Mouse (Mus musculus): Measurements from ENCODE around the gene Cdc42bpa. TPM values are rescaled to one million over a fixed set of nuclear protein-coding genes. Genes with fewer than 3 reads are reported as not detected.

The Cdc42bpa gene
- polyA plus RNA-seq, 1 experiment from 2014 or later, result 19.7 TPM

DNA sequence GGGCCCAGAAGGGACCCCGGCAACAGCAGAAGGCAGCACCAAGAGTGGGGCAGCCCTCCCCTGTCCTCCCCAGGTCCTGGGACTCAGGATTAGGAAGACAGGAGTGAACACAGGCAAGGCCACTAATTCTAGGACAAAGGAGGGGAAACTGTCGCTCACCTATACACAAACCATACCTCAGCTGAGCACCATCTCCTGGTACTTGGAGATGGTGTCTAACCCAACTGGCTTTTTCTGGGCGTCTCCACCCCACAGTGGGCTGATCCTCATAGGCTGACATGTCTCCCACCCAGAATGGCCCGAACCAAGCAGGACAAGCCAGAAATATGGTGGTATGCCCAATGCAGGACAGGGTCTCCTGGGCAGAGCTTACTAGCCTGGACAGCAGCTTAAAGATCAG lies 212.3 kb downstream of the Cdc42bpa start:
- Histone ChIP-seq H3K4me2 (replicated peaks; ENCODE audit: low read depth, low read length) (no peak overlapping the region), H3K4me1 (ENCODE audit: control insufficient read depth, insufficient read depth, low read length) (no peaks in the 10 kb centered on the region), H3K4me3 (ENCODE audit: low read length) (no peak overlapping the region), H3K27ac (ENCODE audit: low read depth, low read length) (no peak overlapping the region), H3K27me3 (ENCODE audit: control insufficient read depth, insufficient read depth, low read length) (no peaks in the 10 kb centered on the region), H3K9ac (ENCODE audit: low read depth, low read length) (no peak overlapping the region), H3K36me3 (ENCODE audit: control insufficient read depth, insufficient read depth, low read length) (peaks cover 2% of the 10 kb centered on the region; the same call in 1 of the 2 replicates), H3K9me3 (ENCODE audit: control insufficient read depth, low read length) (no peaks in the 10 kb centered on the region)
- 92% methylated on average over 4 of the region's 4 CpGs for WGBS
- ATAC-seq (ENCODE audit: low FRiP score, low TSS enrichment), result no peak

GRCm38 (mm10) chr1:180173017-180173416 lies 212.7 kb downstream of the Cdc42bpa start:
- no peaks in the 10 kb centered on the region for H3K9me3 ChIP-seq (ENCODE audit: control insufficient read depth, low read length)
- H3K4me1 ChIP-seq (ENCODE audit: control insufficient read depth, insufficient read depth, low read length), result no peaks in the 10 kb centered on the region
- ATAC-seq (ENCODE audit: low FRiP score, low TSS enrichment), result no peak
- H3K9ac ChIP-seq (ENCODE audit: low read depth, low read length), result no peak overlapping the region
- H3K4me2 ChIP-seq (replicated peaks; ENCODE audit: low read depth, low read length), result no peak overlapping the region
- no peak overlapping the region for H3K4me3 ChIP-seq (ENCODE audit: low read length)
- H3K36me3 ChIP-seq (ENCODE audit: control insufficient read depth, insufficient read depth, low read length), result no peaks in the 10 kb centered on the region
- 79% methylated on average over 5 of the region's 5 CpGs for WGBS
- no peaks in the 10 kb centered on the region for H3K27me3 ChIP-seq (ENCODE audit: control insufficient read depth, insufficient read depth, low read length)
- no peak overlapping the region for H3K27ac ChIP-seq (ENCODE audit: low read depth, low read length)

GRCm38 (mm10) chr1:180174718-180175117 lies 214.4 kb downstream of the Cdc42bpa start:
- H3K27ac ChIP-seq (ENCODE audit: low read depth, low read length), result no peak overlapping the region
- H3K9ac ChIP-seq (ENCODE audit: low read depth, low read length), result no peak overlapping the region
- ATAC-seq (ENCODE audit: low FRiP score, low TSS enrichment), result no peak
- H3K4me1 ChIP-seq (ENCODE audit: control insufficient read depth, insufficient read depth, low read length), result no peaks in the 10 kb centered on the region
- H3K9me3 ChIP-seq (ENCODE audit: control insufficient read depth, low read length), result no peaks in the 10 kb centered on the region
- 71% methylated on average over 6 of the region's 6 CpGs for WGBS
- H3K36me3 ChIP-seq (ENCODE audit: control insufficient read depth, insufficient read depth, low read length), result no peaks in the 10 kb centered on the region
- no peak overlapping the region for H3K4me2 ChIP-seq (replicated peaks; ENCODE audit: low read depth, low read length)
- no peaks in the 10 kb centered on the region for H3K27me3 ChIP-seq (ENCODE audit: control insufficient read depth, insufficient read depth, low read length)
- no peak overlapping the region for H3K4me3 ChIP-seq (ENCODE audit: low read length)

DNA sequence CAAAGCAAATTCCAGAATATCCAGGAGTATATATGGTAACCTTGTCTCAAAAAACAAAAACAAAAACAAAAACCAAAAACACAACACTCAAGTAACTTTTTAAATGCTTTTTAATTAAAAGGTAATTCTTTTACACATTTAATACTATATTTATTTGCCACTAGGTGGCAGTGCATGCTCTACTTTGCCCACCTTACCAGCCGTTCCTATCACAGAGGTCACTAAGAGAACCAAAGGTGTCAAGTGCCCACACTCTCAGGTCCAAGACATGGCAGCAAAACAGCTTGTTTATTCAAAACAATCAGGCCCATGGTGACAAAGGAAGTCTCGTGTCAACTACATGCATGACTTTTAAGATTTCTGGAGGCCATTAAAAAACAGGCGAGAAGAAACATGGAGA lies 214.9 kb downstream of the Cdc42bpa start:
- Histone ChIP-seq H3K27me3 (ENCODE audit: control insufficient read depth, insufficient read depth, low read length) (no peaks in the 10 kb centered on the region), H3K9me3 (ENCODE audit: control insufficient read depth, low read length) (no peaks in the 10 kb centered on the region), H3K36me3 (ENCODE audit: control insufficient read depth, insufficient read depth, low read length) (no peaks in the 10 kb centered on the region), H3K9ac (ENCODE audit: low read depth, low read length) (no peak overlapping the region), H3K4me3 (ENCODE audit: low read length) (no peak overlapping the region), H3K4me1 (ENCODE audit: control insufficient read depth, insufficient read depth, low read length) (no peaks in the 10 kb centered on the region), H3K27ac (ENCODE audit: low read depth, low read length) (no peak overlapping the region), H3K4me2 (replicated peaks; ENCODE audit: low read depth, low read length) (no peak overlapping the region)
- 29% methylated on average over 3 of the region's 3 CpGs for WGBS
- no peak for ATAC-seq (ENCODE audit: low FRiP score, low TSS enrichment)

GRCm38 (mm10) chr1:180175635-180176034 lies 215.4 kb downstream of the Cdc42bpa start:
- Histone ChIP-seq H3K4me3 (ENCODE audit: low read length) (no peak overlapping the region), H3K27me3 (ENCODE audit: control insufficient read depth, insufficient read depth, low read length) (no peaks in the 10 kb centered on the region), H3K27ac (ENCODE audit: low read depth, low read length) (no peak overlapping the region), H3K36me3 (ENCODE audit: control insufficient read depth, insufficient read depth, low read length) (no peaks in the 10 kb centered on the region), H3K9me3 (ENCODE audit: control insufficient read depth, low read length) (no peaks in the 10 kb centered on the region), H3K9ac (ENCODE audit: low read depth, low read length) (no peak overlapping the region), H3K4me2 (replicated peaks; ENCODE audit: low read depth, low read length) (no peak overlapping the region), H3K4me1 (ENCODE audit: control insufficient read depth, insufficient read depth, low read length) (no peaks in the 10 kb centered on the region)
- WGBS, result 54% methylated on average over 8 of the region's 8 CpGs
- ATAC-seq (ENCODE audit: low FRiP score, low TSS enrichment), result peak; percentile 18; the same call in 1 of the 2 replicates

- Histone ChIP-seq H3K9me3 (ENCODE audit: control insufficient read depth, low read length) (no peaks in the 10 kb centered on the region), H3K4me2 (replicated peaks; ENCODE audit: low read depth, low read length) (no peak overlapping the region), H3K4me1 (ENCODE audit: control insufficient read depth, insufficient read depth, low read length) (no peaks in the 10 kb centered on the region), H3K36me3 (ENCODE audit: control insufficient read depth, insufficient read depth, low read length) (no peaks in the 10 kb centered on the region), H3K4me3 (ENCODE audit: low read length) (no peak overlapping the region), H3K27ac (ENCODE audit: low read depth, low read length) (no peak overlapping the region), H3K27me3 (ENCODE audit: control insufficient read depth, insufficient read depth, low read length) (no peaks in the 10 kb centered on the region), H3K9ac (ENCODE audit: low read depth, low read length) (no peak overlapping the region)
- ATAC-seq (ENCODE audit: low FRiP score, low TSS enrichment), result no peak
- 23% methylated on average over 1 of the region's 1 CpGs for WGBS
These were observed 216.5 kb downstream of the Cdc42bpa start for GRCm38 (mm10) chr1:180176784-180177183.

- Histone ChIP-seq H3K4me2 (replicated peaks; ENCODE audit: low read depth, low read length) (no peak overlapping the region), H3K36me3 (ENCODE audit: control insufficient read depth, insufficient read depth, low read length) (no peaks in the 10 kb centered on the region), H3K27me3 (ENCODE audit: control insufficient read depth, insufficient read depth, low read length) (no peaks in the 10 kb centered on the region), H3K9ac (ENCODE audit: low read depth, low read length) (no peak overlapping the region), H3K9me3 (ENCODE audit: control insufficient read depth, low read length) (no peaks in the 10 kb centered on the region), H3K4me1 (ENCODE audit: control insufficient read depth, insufficient read depth, low read length) (no peaks in the 10 kb centered on the region), H3K4me3 (ENCODE audit: low read length) (no peak overlapping the region), H3K27ac (ENCODE audit: low read depth, low read length) (no peak overlapping the region)
- no peak for ATAC-seq (ENCODE audit: low FRiP score, low TSS enrichment)
- WGBS, result 93% methylated on average over 9 of the region's 9 CpGs
These were observed 218.1 kb downstream of the Cdc42bpa start for GRCm38 (mm10) chr1:180178340-180178739.

DNA sequence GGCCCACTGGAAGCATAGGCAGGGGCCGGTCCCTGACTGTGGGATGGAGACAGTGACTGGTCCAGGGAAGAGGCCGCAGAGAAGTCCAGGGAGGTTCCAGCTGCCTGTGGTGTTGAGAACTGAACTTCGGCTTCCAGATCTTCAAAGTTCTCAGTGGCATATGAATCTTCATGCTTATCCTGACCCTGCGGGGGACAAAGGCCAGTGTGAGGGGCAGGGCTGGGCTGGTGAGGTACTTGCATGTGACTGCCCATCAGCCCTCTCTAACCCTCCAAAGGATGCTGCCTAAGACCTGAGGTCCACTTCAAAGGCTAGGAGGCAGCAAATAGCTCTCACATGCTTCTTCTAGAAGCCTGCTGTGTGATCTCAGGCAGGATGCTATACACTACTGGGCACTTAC lies 218.8 kb downstream of the Cdc42bpa start:
- 92% methylated on average over 4 of the region's 4 CpGs for WGBS
- H3K36me3 ChIP-seq (ENCODE audit: control insufficient read depth, insufficient read depth, low read length), result no peaks in the 10 kb centered on the region
- H3K27me3 ChIP-seq (ENCODE audit: control insufficient read depth, insufficient read depth, low read length), result no peaks in the 10 kb centered on the region
- ATAC-seq (ENCODE audit: low FRiP score, low TSS enrichment), result no peak
- H3K4me1 ChIP-seq (ENCODE audit: control insufficient read depth, insufficient read depth, low read length), result no peaks in the 10 kb centered on the region
- no peak overlapping the region for H3K4me2 ChIP-seq (replicated peaks; ENCODE audit: low read depth, low read length)
- H3K27ac ChIP-seq (ENCODE audit: low read depth, low read length), result no peak overlapping the region
- H3K4me3 ChIP-seq (ENCODE audit: low read length), result no peak overlapping the region
- no peak overlapping the region for H3K9ac ChIP-seq (ENCODE audit: low read depth, low read length)
- no peaks in the 10 kb centered on the region for H3K9me3 ChIP-seq (ENCODE audit: control insufficient read depth, low read length)

DNA sequence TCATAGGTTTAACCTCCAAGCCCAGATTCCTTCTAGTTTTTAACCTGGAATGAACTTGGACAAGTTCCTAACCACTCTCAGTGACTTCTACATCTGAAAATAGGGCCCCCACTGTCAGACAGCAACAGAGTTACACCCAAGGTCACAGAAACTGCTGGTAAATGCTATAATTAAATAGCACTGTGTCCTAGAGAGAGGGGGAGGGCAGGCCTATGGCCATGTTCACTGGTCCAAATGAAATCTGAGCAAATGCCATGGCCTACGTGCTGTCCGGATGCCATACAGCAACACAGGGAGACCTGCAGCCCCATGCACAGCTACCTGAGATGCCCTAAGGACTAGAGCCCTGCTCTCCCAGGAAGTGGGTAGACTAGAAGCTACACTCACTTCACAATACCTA lies 219.6 kb downstream of the Cdc42bpa start:
- no peaks in the 10 kb centered on the region for H3K4me1 ChIP-seq (ENCODE audit: control insufficient read depth, insufficient read depth, low read length)
- no peak overlapping the region for H3K4me3 ChIP-seq (ENCODE audit: low read length)
- no peak overlapping the region for H3K9ac ChIP-seq (ENCODE audit: low read depth, low read length)
- 76% methylated on average over 2 of the region's 2 CpGs for WGBS
- H3K9me3 ChIP-seq (ENCODE audit: control insufficient read depth, low read length), result no peaks in the 10 kb centered on the region
- ATAC-seq (ENCODE audit: low FRiP score, low TSS enrichment), result no peak
- H3K27ac ChIP-seq (ENCODE audit: low read depth, low read length), result no peak overlapping the region
- H3K4me2 ChIP-seq (replicated peaks; ENCODE audit: low read depth, low read length), result no peak overlapping the region
- no peaks in the 10 kb centered on the region for H3K27me3 ChIP-seq (ENCODE audit: control insufficient read depth, insufficient read depth, low read length)
- no peaks in the 10 kb centered on the region for H3K36me3 ChIP-seq (ENCODE audit: control insufficient read depth, insufficient read depth, low read length)
